Mouse (Mus musculus): ENCODE data around the gene Bbx. TPM values are rescaled to one million over a fixed set of nuclear protein-coding genes. Genes with fewer than 3 reads are reported as not detected.

Bbx gene
- polyA plus RNA-seq, 1 experiment from 2014 or later = 30.5 TPM

DNA sequence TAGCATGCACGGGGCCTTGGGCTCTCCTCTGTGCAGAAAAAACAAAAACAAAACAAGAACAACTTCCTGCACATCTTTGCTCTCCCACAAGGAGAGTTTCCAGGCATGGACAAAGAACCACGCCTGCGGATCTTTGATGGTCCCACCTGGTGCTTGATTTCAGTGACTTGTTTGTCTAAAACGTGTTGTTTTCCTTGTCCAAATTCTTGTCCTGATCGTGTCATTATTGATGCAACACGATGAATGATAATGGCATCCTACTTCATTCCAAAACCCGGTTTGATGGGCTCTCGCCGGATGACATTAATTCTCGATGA lies 264.2 kb downstream of the Bbx start:
- DNase-seq (ENCODE audit: low spot score) = no peak

DNA sequence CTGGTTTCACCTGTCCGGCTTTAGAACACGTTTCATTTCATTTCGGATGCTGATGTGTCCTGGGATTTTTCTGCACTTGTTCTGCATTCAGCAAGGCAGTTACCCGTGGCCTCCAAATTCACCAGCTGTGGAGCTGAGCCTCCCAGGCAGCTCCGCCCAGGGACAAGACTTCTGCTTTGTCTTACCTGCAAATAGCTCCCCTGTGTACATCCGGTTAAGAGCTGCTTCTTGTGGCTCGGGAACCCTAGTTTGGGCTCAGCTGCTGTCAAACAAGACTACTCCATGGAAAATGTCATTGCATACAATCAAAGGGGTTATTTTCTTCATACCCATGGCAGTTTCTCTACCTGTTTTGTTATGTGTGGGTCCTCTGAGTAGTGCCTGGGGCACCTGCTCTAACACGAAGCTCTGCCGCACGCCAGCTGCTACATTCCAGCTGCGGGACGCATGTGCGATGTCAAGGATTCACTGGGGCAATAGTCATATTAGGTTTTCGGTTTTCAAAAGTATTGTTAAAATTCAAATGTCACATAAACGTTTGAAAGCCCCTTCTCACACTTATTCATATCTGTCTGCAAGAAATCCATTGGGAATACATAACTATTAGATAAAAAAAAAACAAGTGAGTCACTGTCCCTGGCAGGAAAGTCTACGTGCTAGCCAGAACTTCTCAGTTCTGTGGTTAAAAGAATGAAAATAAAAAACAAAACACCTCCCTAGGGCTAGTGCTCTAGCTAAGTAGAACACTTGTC lies 264.8 kb downstream of the Bbx start:
- DNase-seq (ENCODE audit: low spot score) = no peak

DNA sequence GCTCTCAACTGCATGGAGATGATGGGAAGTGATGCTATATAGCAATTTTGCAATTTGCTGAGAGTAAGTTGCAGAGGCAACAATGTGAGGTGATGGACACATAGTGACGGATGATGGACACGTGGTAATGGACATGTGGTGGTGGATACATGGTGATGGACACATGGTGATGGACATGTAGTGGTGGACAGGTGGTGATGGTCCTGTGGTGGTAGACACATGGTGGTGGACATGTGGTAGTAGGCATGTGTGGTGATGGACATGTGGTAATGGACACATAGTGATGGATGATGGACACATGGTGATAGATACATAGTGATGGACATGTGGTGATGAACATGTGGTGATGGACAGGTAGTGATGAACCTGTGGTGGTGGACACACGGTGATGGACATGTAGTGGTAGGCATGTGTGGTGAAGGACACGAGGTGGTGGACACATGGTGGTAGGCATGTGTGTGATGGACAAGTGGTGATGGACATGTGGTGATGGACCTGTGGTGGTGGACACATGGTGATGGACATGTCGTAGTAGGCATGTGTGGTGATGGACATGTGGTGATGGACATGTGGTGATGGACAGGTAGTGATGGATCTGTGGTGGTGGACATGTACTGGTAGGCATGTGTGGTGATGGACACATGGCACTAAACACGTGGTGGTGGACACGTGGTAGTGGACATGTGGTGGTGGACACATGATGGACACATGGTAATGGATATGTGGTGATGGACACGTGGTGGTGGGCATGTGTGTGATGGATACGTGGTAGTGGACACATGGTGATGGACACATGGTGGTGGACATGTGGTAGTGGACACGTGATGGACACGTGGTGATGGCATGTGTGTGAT lies 271.5 kb downstream of the Bbx start:
- no peak for DNase-seq (ENCODE audit: low spot score)

DNA sequence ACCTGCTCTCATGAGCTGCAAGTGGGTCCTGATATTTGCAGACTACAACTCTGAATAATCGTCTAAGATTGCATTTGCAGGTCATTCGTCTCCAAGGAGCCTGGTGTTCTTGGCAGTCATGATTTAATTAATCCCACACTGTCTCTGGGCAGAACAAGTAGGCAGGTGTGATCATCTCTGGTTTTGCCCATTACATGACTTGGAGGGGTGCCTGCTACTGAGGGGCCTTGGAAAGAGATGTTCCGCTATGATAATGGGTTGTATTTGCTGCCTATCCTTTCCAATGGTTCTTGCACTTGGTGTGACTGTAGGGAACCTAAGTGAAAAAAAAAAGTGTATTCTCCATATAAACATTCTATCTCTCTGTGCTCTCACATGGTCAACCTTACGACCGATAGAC lies 273.6 kb downstream of the Bbx start:
- no peak for DNase-seq (ENCODE audit: low spot score)

DNA sequence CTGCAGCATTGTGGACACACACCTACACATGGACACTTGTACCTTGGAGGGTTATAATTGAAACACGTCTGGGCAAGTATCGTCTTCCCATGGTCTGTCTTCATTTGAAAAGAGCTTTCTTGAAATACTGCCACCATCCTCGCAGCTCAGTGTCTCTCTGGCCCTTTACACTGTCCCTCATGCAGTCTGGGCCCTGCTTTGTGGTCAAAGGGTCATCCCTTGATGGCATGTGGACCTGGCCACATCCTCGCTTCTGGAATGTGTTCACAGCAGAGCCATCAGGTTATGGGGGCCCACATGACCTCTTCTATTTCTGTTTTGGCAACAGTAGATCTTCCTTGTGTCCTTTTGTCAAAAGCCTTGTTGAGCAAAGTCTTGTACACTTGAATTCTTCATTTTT lies 282.6 kb downstream of the Bbx start:
- no peak for DNase-seq (ENCODE audit: low spot score)

DNA sequence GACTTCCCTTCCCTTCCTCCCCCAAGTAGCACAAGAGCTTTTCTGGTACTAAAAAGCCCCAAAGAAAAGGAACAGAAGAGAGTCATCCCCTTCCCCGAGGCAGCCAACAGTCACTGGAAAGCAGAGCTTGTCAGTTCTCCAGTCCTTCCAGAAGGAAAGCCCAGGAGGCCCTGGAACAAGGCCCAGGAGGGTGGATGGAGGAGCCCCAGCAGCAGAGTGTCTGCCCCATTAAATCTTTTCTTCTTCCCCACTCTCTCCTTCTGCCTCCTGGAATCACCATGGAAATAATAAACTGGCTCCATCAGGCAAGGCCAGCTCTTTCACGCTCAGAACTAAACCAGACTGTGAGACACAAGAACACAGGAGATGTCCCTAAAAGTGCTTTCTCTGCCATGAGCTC lies 284.3 kb downstream of the Bbx start:
- no peak for DNase-seq (ENCODE audit: low spot score)

Other genes starting within 250 kb of the Bbx start
- gene Ccdc54, start 158.8 kb upstream of the Bbx start, polyA plus RNA-seq (2015; fragmentation: Nextera tagmentation; extraction: Ambion mirVana) = not detected in 2 replicates